Mouse (Mus musculus) stomach, embryonic 14.5 days (tissue): ENCODE measurements around the gene 9130213A22Rik. TPM values are rescaled to one million over a fixed set of nuclear protein-coding genes. Genes with fewer than 3 reads are reported as not detected.

Experiments used
- ATAC-seq: fragments of 200-750 bp; cut with Nextera tagmentation; 2 replicates; pipeline ENCODE4 v1.8.0; 2017; ENCODE audit warnings: low read depth, moderate TSS enrichment; ENCODE audit not compliant: insufficient number of reproducible peaks, insufficient read depth, low FRiP score
- H3K27ac ChIP-seq: fragments of 300-500 bp; sonication (generic); 2 replicates; pipeline ENCODE4 v1.5.1; 2014; ENCODE audit warnings: mild to moderate bottlenecking, low read length, moderate library complexity, mixed read lengths
- H3K27me3 ChIP-seq: fragments of 300-500 bp; sonication (generic); 2 replicates; pipeline ENCODE4 v1.6.1; 2014; ENCODE audit warnings: low read length, control low read depth, mixed read lengths; ENCODE audit not compliant: control insufficient read depth, insufficient read depth
- H3K36me3 ChIP-seq: fragments of 300-500 bp; sonication (generic); 2 replicates; pipeline ENCODE4 v1.6.1; 2014; ENCODE audit warnings: mild to moderate bottlenecking, control low read depth, low read length, moderate library complexity, mixed read lengths; ENCODE audit not compliant: control insufficient read depth, insufficient read depth
- H3K4me1 ChIP-seq: fragments of 300-500 bp; sonication (generic); 2 replicates; pipeline ENCODE4 v1.6.1; 2014; ENCODE audit warnings: low read length, control low read depth, mixed read lengths; ENCODE audit not compliant: control insufficient read depth, insufficient read depth
- H3K4me2 ChIP-seq: fragments of 300-500 bp; sonication (generic); replicated peaks from 2 replicates; pipeline ENCODE4 v1.6.1; 2014; ENCODE audit warnings: low read depth, low read length, control low read depth
- H3K4me3 ChIP-seq: fragments of 300-500 bp; sonication (generic); 2 replicates; pipeline ENCODE4 v1.5.1; 2014; ENCODE audit warnings: low read depth, low read length, control low read depth
- H3K9ac ChIP-seq: fragments of 300-500 bp; sonication (generic); replicated peaks from 2 replicates; pipeline ENCODE4 v1.6.1; 2014; ENCODE audit warnings: low read depth, mild to moderate bottlenecking, control low read depth, low read length, moderate library complexity, mixed read lengths
- H3K9me3 ChIP-seq: fragments of 300-500 bp; sonication (generic); 2 replicates; pipeline ENCODE4 v1.6.1; 2016; ENCODE audit warnings: low read depth, low read length, control low read depth; ENCODE audit not compliant: control insufficient read depth
- WGBS: fragments of 180-500 bp; shearing (Covaris S2); extraction: QIAGEN DNeasy Blood & Tissue Kit; methylation state at CpG from one replicate; pipeline ENCODE4 v1.1.7; 2014; 5-methylcytosine and 5-hydroxymethylcytosine counted together
- polyA plus RNA-seq: library from polyadenylated mRNA; unstranded; fragments of >200 nt; fragmentation: Nextera tagmentation; extraction: Ambion mirVana; gene quantifications from 2 replicates; pipeline ENCODE4 v1.2.1, GENCODE M21; 2014

9130213A22Rik gene
- polyA plus RNA-seq, 1 experiment from 2014 or later, result 0.36 TPM

- H3K4me2 ChIP-seq, result peak overlapping the region; percentile 94
- no peaks in the 10 kb centered on the region for H3K36me3 ChIP-seq
- WGBS, result 2% methylated on average over 31 of the region's 32 CpGs
- H3K27me3 ChIP-seq, result no peaks in the 10 kb centered on the region
- peak overlapping the region; percentile 70 for H3K4me3 ChIP-seq
- peak overlapping the region; percentile 60 for H3K9ac ChIP-seq
- H3K9me3 ChIP-seq, result no peaks in the 10 kb centered on the region
- peak overlapping the region; percentile 87 for H3K27ac ChIP-seq
- peaks cover 17% of the 10 kb centered on the region for H3K4me1 ChIP-seq
- no peak for ATAC-seq
Measured at GRCm38 (mm10) chr11:69121741-69122335, 551 bp downstream of the 9130213A22Rik start.

- H3K9ac ChIP-seq, result no peak overlapping the region; the same call in 1 of the 2 replicates
- WGBS, result under 1% methylated on average over 33 of the region's 33 CpGs
- no peak overlapping the region for H3K27ac ChIP-seq
- no peaks in the 10 kb centered on the region for H3K9me3 ChIP-seq
- no peaks in the 10 kb centered on the region for H3K27me3 ChIP-seq
- peak overlapping the region; percentile 70 for H3K4me3 ChIP-seq
- ATAC-seq, result no peak
- H3K4me1 ChIP-seq, result peaks cover 17% of the 10 kb centered on the region
- no peaks in the 10 kb centered on the region for H3K36me3 ChIP-seq
- H3K4me2 ChIP-seq, result peak overlapping the region; percentile 94
Measured at GRCm38 (mm10) chr11:69121001-69121740, 1.2 kb downstream of the 9130213A22Rik start.

GRCm38 (mm10) chr11:69120221-69121000 is 2.0 kb downstream of the 9130213A22Rik start, which contains the start of gene Hes7:
TSS of gene Hes7 (plus strand) at chr11:69120404.
- Histone ChIP-seq H3K27me3 (no peaks in the 10 kb centered on the region), H3K36me3 (no peaks in the 10 kb centered on the region), H3K4me3 (peak within 1 kb of the TSS; percentile 71), H3K4me2 (peak within 1 kb of the TSS; percentile 94), H3K4me1 (peaks cover 17% of the 10 kb centered on the region), H3K9ac (no peak within 1 kb of the TSS; the same call in none of the 2 replicates), H3K27ac (no peak within 1 kb of the TSS), H3K9me3 (no peaks in the 10 kb centered on the region)
- 2% methylated on average over 27 of the region's 27 CpGs for WGBS
- no peak for ATAC-seq

GRCm38 (mm10) chr11:69119446-69120155 is 2.8 kb downstream of the 9130213A22Rik start:
- Histone ChIP-seq H3K9ac (no peak overlapping the region), H3K4me1 (peaks cover 17% of the 10 kb centered on the region), H3K27me3 (no peaks in the 10 kb centered on the region), H3K4me2 (peak overlapping the region; percentile 94), H3K36me3 (no peaks in the 10 kb centered on the region), H3K9me3 (no peaks in the 10 kb centered on the region), H3K27ac (no peak overlapping the region), H3K4me3 (peak overlapping the region; percentile 70)
- ATAC-seq, result no peak
- 46% methylated on average over 14 of the region's 14 CpGs for WGBS

- ATAC-seq, result no peak
- no peaks in the 10 kb centered on the region for H3K27me3 ChIP-seq
- no peak overlapping the region; the same call in 1 of the 2 replicates for H3K27ac ChIP-seq
- peak overlapping the region; percentile 71 for H3K4me3 ChIP-seq
- 1% methylated on average over 15 of the region's 15 CpGs for WGBS
- peaks cover 17% of the 10 kb centered on the region for H3K4me1 ChIP-seq
- H3K36me3 ChIP-seq, result no peaks in the 10 kb centered on the region
- peak overlapping the region; percentile 94 for H3K4me2 ChIP-seq
- no peak overlapping the region for H3K9ac ChIP-seq
- H3K9me3 ChIP-seq, result no peaks in the 10 kb centered on the region
Measured at GRCm38 (mm10) chr11:69118765-69119164, 3.6 kb downstream of the 9130213A22Rik start.

GRCm38 (mm10) chr11:69117737-69118695 is 4.4 kb downstream of the 9130213A22Rik start:
- peak overlapping the region; percentile 71 for H3K4me3 ChIP-seq
- peak overlapping the region; percentile 54 for H3K9ac ChIP-seq
- WGBS, result under 1% methylated on average over 45 of the region's 45 CpGs
- no peaks in the 10 kb centered on the region for H3K9me3 ChIP-seq
- peak overlapping the region; percentile 62 for H3K27ac ChIP-seq
- H3K27me3 ChIP-seq, result no peaks in the 10 kb centered on the region
- H3K4me1 ChIP-seq, result peaks cover 17% of the 10 kb centered on the region
- peak; percentile 26; the same call in 1 of the 2 replicates for ATAC-seq
- no peaks in the 10 kb centered on the region for H3K36me3 ChIP-seq
- H3K4me2 ChIP-seq, result peak overlapping the region; percentile 94

- peak overlapping the region; percentile 94 for H3K4me2 ChIP-seq
- H3K27ac ChIP-seq, result no peak overlapping the region
- 41% methylated on average over 5 of the region's 5 CpGs for WGBS
- no peak overlapping the region for H3K4me3 ChIP-seq
- no peak for ATAC-seq
- H3K9me3 ChIP-seq, result no peaks in the 10 kb centered on the region
- no peaks in the 10 kb centered on the region for H3K27me3 ChIP-seq
- H3K4me1 ChIP-seq, result peaks cover 17% of the 10 kb centered on the region
- no peak overlapping the region for H3K9ac ChIP-seq
- no peaks in the 10 kb centered on the region for H3K36me3 ChIP-seq
Measured at GRCm38 (mm10) chr11:69116843-69117242, 5.5 kb downstream of the 9130213A22Rik start.
